ENCODE assay signal across 22 mouse cellular contexts in the genomic region with DNA sequence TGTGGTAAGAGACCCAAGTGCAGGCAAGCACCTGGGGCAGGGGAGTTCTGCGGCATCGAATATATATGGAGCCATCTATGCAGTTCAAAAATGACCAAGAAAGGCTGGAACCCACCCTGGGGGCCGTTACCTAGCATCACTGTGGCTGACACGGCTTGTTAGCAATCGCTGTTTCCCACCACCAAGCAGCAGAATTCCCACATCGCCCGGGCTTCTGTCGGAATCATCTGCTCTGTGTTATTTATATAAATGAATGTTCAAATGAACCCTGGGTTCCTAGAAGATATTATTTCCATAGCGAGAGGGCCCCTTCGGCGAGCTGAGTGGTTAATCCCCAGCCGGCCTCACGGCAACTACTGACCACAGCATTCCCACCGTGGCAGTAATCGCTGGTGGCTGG. TPM values are rescaled to one million over a fixed set of nuclear protein-coding genes. Genes with fewer than 3 reads are reported as not detected.
DNase-seq lines count a peak whose midpoint lies in the region; ATAC-seq and TF ChIP-seq lines count a peak whose summit lies in the region.
"Had no signal": no experiment of that assay in that cellular context is flagged by ENCODE, and none has a peak within 500 bp of the region (broad histone marks: within the 10 kb centered on the region; RNA-seq: fewer than 3 reads in every experiment).

No protein-coding gene starts in this region.

- H3K27me3 ChIP-seq in forebrain, postnatal 0 days (ENCODE audit: insufficient read depth, low read length), result no peaks in the 10 kb centered on the region
- no peaks in the 10 kb centered on the region for H3K27me3 ChIP-seq in forebrain, embryonic 15.5 days
- no peaks in the 10 kb centered on the region for H3K27me3 ChIP-seq in limb, embryonic 10.5 days (ENCODE audit: low read depth, poor library complexity, severe bottlenecking)
- H3K27me3 ChIP-seq: embryonic facial prominence, embryonic 13.5 days; forebrain, embryonic 12.5 days had no signal

- no peak for ATAC-seq in forebrain, postnatal 0 days
- ATAC-seq in forebrain, embryonic 15.5 days (replicated peaks), result no peak
- ATAC-seq: CD4-positive, CD25-positive, alpha-beta regulatory T cell, adult 4 months had no signal

- H3K9ac ChIP-seq in forebrain, postnatal 0 days, result no peak overlapping the region
- no peak overlapping the region for H3K9ac ChIP-seq in forebrain, embryonic 15.5 days (replicated peaks)
- H3K9ac ChIP-seq: embryonic facial prominence, embryonic 13.5 days; forebrain, embryonic 12.5 days; heart, embryonic 13.5 days had no signal

- WGBS in forebrain, postnatal 0 days, result 82% methylated on average over 15 of the region's 15 CpGs
- 89% methylated on average over 15 of the region's 15 CpGs for WGBS in forebrain, embryonic 15.5 days
- 93% methylated on average over 15 of the region's 15 CpGs for WGBS in limb, embryonic 10.5 days

- H3K4me1 ChIP-seq in forebrain, postnatal 0 days (ENCODE audit: insufficient read depth), result peaks cover 8% of the 10 kb centered on the region; the same call in 1 of the 2 replicates
- H3K4me1 ChIP-seq in forebrain, embryonic 15.5 days, result peaks cover 15% of the 10 kb centered on the region
- peaks cover 14% of the 10 kb centered on the region for H3K4me1 ChIP-seq in limb, embryonic 10.5 days
- H3K4me1 ChIP-seq: heart, embryonic 13.5 days had no signal

- H3K27ac ChIP-seq in forebrain, postnatal 0 days (ENCODE audit: low read depth, low read length), result peak overlapping the region; percentile 21; the same call in 1 of the 2 replicates
- no peak overlapping the region; the same call in 1 of the 2 replicates for H3K27ac ChIP-seq in forebrain, embryonic 15.5 days (replicated peaks)
- H3K27ac ChIP-seq in left cerebral cortex, adult 2 months, result peak overlapping the region; percentile 40
- H3K27ac ChIP-seq in limb, embryonic 10.5 days, result no peak overlapping the region
- H3K27ac ChIP-seq: embryonic facial prominence, embryonic 13.5 days; forebrain, embryonic 12.5 days; heart, embryonic 13.5 days had no signal

- H3K4me2 ChIP-seq in forebrain, postnatal 0 days (ENCODE audit: low read depth), result no peak overlapping the region
- no peak overlapping the region for H3K4me2 ChIP-seq in forebrain, embryonic 15.5 days (replicated peaks)
- H3K4me2 ChIP-seq: embryonic facial prominence, embryonic 13.5 days; forebrain, embryonic 12.5 days; heart, embryonic 13.5 days had no signal

- H3K36me3 ChIP-seq in forebrain, postnatal 0 days (ENCODE audit: insufficient read depth), result peaks cover 9% of the 10 kb centered on the region
- H3K36me3 ChIP-seq in forebrain, embryonic 15.5 days, result no peaks in the 10 kb centered on the region
- H3K36me3 ChIP-seq in limb, embryonic 10.5 days, result no peaks in the 10 kb centered on the region
- H3K36me3 ChIP-seq: embryonic facial prominence, embryonic 13.5 days; forebrain, embryonic 12.5 days; G1E; heart, embryonic 13.5 days had no signal

- no peaks in the 10 kb centered on the region for H3K9me3 ChIP-seq in forebrain, postnatal 0 days (ENCODE audit: low read length)
- H3K9me3 ChIP-seq in forebrain, embryonic 15.5 days, result no peaks in the 10 kb centered on the region
- H3K9me3 ChIP-seq in limb, embryonic 10.5 days (replicated peaks), result no peaks in the 10 kb centered on the region
- H3K9me3 ChIP-seq: embryonic facial prominence, embryonic 13.5 days; forebrain, embryonic 12.5 days; heart, embryonic 13.5 days had no signal

- no peak overlapping the region for H3K4me3 ChIP-seq in forebrain, postnatal 0 days (ENCODE audit: low read depth, low read length)
- H3K4me3 ChIP-seq in forebrain, embryonic 15.5 days, result no peak overlapping the region
- H3K4me3 ChIP-seq in left cerebral cortex, adult 2 months, result no peak overlapping the region
- no peak overlapping the region for H3K4me3 ChIP-seq in limb, embryonic 10.5 days
- H3K4me3 ChIP-seq: embryonic facial prominence, embryonic 13.5 days; forebrain, embryonic 12.5 days; heart, embryonic 13.5 days had no signal

- DNase-seq in forebrain, postnatal 0 days, result no peak
- no peak for DNase-seq in left cerebral cortex, adult 2 months (ENCODE audit: extremely low spot score in 1 of 2, low spot score in 2 of 2)
- DNase-seq in left cerebral cortex, postnatal 4 days, result no peak
- peak; percentile 33 for DNase-seq in brain, adult 2 months (ENCODE audit: low read depth, low spot score)
- DNase-seq in layer of hippocampus, postnatal 14 days (ENCODE audit: low spot score in 2 of 2), result peak; percentile 59 to 67
- no peak for DNase-seq in limb, embryonic 10.5 days (ENCODE audit: low spot score)
- DNase-seq: adrenal gland, adult 8-10 months; B cell, adult 2 months; cerebellum, adult 11-12 months; cerebellum, adult 9-10 months; cerebellum, postnatal 25 days; gastrocnemius, postnatal 36 days; heart, adult 11 months; heart, postnatal 36 days had no signal

- intact Hi-C loops in left cerebral cortex, adult 2 months (cut with DNase I), result no loop called here
- intact Hi-C loops in left cerebral cortex, postnatal 4 days (cut with DNase I), result no loop called here

- TF ChIP-seq CTCF in forebrain, postnatal 0 days (IDR thresholded peaks at IDR 0.05; ENCODE audit: low read depth), result no peak
- no peak for TF ChIP-seq CTCF in left cerebral cortex, adult 2 months (IDR thresholded peaks at IDR 0.05)

RNA-seq across cellular contexts. Expression of gene Rsph14, which starts 21.7 kb away (rescaled TPM):
- 0.23 and 0.24 TPM in 2 replicates for total RNA-seq in forebrain, postnatal 0 days (2014; rRNA removed)
- 0.90 and 1.1 TPM in 2 replicates for polyA plus RNA-seq in forebrain, postnatal 0 days (2015; fragmentation: Nextera tagmentation; extraction: Ambion mirVana)
- polyA plus RNA-seq in forebrain, embryonic 15.5 days (2015; fragmentation: Nextera tagmentation; extraction: Ambion mirVana), result 0.23 and 0.76 TPM in 2 replicates
- not detected for total RNA-seq in left cerebral cortex, adult 2 months (2021)
- total RNA-seq in left cerebral cortex, postnatal 4 days (2021), result under 1 TPM; 0.70 to 0.81 TPM
- total RNA-seq in layer of hippocampus, postnatal 14 days (2021), result 1 to 10 TPM; 1.3 to 1.4 TPM
- polyA plus RNA-seq in limb, embryonic 10.5 days (2016; fragmentation: Nextera tagmentation; extraction: Ambion mirVana), result not detected in 2 replicates
- total RNA-seq: gastrocnemius, adult 8-10 months; gastrocnemius, postnatal 36 days; heart, postnatal 36 days had no signal
- polyA plus RNA-seq: CD4-positive, CD25-positive, alpha-beta regulatory T cell, adult 4 months; embryonic facial prominence, embryonic 13.5 days; G1E; heart, embryonic 13.5 days; heart, postnatal 0 days had no signal

RNA-seq across cellular contexts. Expression of gene Rab36, which starts 26.2 kb away (rescaled TPM):
- total RNA-seq in forebrain, postnatal 0 days (2014; rRNA removed), result 20.1 and 24.4 TPM in 2 replicates
- polyA plus RNA-seq in forebrain, postnatal 0 days (2015; fragmentation: Nextera tagmentation; extraction: Ambion mirVana), result 17.9 and 26.8 TPM in 2 replicates
- 13.3 and 13.7 TPM in 2 replicates for polyA plus RNA-seq in forebrain, embryonic 15.5 days (2015; fragmentation: Nextera tagmentation; extraction: Ambion mirVana)
- total RNA-seq in left cerebral cortex, adult 2 months (2021), result 10 to 100 TPM; 31.6 to 35.7 TPM
- 10 to 100 TPM; 35.5 to 36.1 TPM for total RNA-seq in left cerebral cortex, postnatal 4 days (2021)
- 10 to 100 TPM; 28.8 to 30.6 TPM for total RNA-seq in layer of hippocampus, postnatal 14 days (2021)
- polyA plus RNA-seq in limb, embryonic 10.5 days (2016; fragmentation: Nextera tagmentation; extraction: Ambion mirVana), result 10.6 and 13.2 TPM in 2 replicates
- polyA plus RNA-seq: G1E had no signal

RNA-seq across cellular contexts. Expression of gene Gnaz, which starts 43.7 kb away (rescaled TPM):
- total RNA-seq in forebrain, postnatal 0 days (2014; rRNA removed), result 127 and 140 TPM in 2 replicates
- polyA plus RNA-seq in forebrain, postnatal 0 days (2015; fragmentation: Nextera tagmentation; extraction: Ambion mirVana), result 76.7 and 106 TPM in 2 replicates
- polyA plus RNA-seq in forebrain, embryonic 15.5 days (2015; fragmentation: Nextera tagmentation; extraction: Ambion mirVana), result 40.9 and 44.9 TPM in 2 replicates
- total RNA-seq in left cerebral cortex, adult 2 months (2021), result 100 to 1,000 TPM; 114 to 124 TPM
- total RNA-seq in left cerebral cortex, postnatal 4 days (2021), result 100 to 1,000 TPM; 134 to 150 TPM
- 100 to 1,000 TPM; 122 TPM for total RNA-seq in layer of hippocampus, postnatal 14 days (2021)
- polyA plus RNA-seq in limb, embryonic 10.5 days (2016; fragmentation: Nextera tagmentation; extraction: Ambion mirVana), result 2.6 and 3.4 TPM in 2 replicates
- polyA plus RNA-seq: CD4-positive, CD25-positive, alpha-beta regulatory T cell, adult 4 months had no signal

RNA-seq across cellular contexts. Expression of gene Bcr, which starts 49.7 kb away (rescaled TPM):
- 44.9 and 49.6 TPM in 2 replicates for total RNA-seq in forebrain, postnatal 0 days (2014; rRNA removed)
- polyA plus RNA-seq in forebrain, postnatal 0 days (2015; fragmentation: Nextera tagmentation; extraction: Ambion mirVana), result 6.9 and 10.1 TPM in 2 replicates
- 15.7 and 16.3 TPM in 2 replicates for polyA plus RNA-seq in forebrain, embryonic 15.5 days (2015; fragmentation: Nextera tagmentation; extraction: Ambion mirVana)
- 100 to 1,000 TPM in 1 of 2 experiments, 10 to 100 TPM in 1; 99.6 to 113 TPM for total RNA-seq in left cerebral cortex, adult 2 months (2021)
- total RNA-seq in left cerebral cortex, postnatal 4 days (2021), result 10 to 100 TPM; 91.0 to 94.5 TPM
- total RNA-seq in layer of hippocampus, postnatal 14 days (2021), result 10 to 100 TPM; 75.0 to 83.2 TPM
- polyA plus RNA-seq in limb, embryonic 10.5 days (2016; fragmentation: Nextera tagmentation; extraction: Ambion mirVana), result 7.0 and 7.6 TPM in 2 replicates
- polyA plus RNA-seq: G1E had no signal

Comparison
In these comparisons a context has a peak if more than half of its experiments do, and no peak if none do; other contexts are left out.
1. H3K27ac ChIP-seq: peak in forebrain, postnatal 0 days (single experiment) and left cerebral cortex, adult 2 months (single experiment); none in forebrain, embryonic 15.5 days (single experiment) and limb, embryonic 10.5 days (single experiment).
2. DNase-seq: peak in brain, adult 2 months (single experiment) and layer of hippocampus, postnatal 14 days (2 of 2); none in forebrain, postnatal 0 days (single experiment), left cerebral cortex, adult 2 months (0 of 2), left cerebral cortex, postnatal 4 days (single experiment) and limb, embryonic 10.5 days (single experiment).